Mouse (Mus musculus): ENCODE results near the gene Hpd.
"Not testable (repeated sequence)": the region's sequence is repeated elsewhere in the genome, so short reads cannot be mapped to it uniquely, and the experiment has no call there.

Gene Hpd

DNA sequence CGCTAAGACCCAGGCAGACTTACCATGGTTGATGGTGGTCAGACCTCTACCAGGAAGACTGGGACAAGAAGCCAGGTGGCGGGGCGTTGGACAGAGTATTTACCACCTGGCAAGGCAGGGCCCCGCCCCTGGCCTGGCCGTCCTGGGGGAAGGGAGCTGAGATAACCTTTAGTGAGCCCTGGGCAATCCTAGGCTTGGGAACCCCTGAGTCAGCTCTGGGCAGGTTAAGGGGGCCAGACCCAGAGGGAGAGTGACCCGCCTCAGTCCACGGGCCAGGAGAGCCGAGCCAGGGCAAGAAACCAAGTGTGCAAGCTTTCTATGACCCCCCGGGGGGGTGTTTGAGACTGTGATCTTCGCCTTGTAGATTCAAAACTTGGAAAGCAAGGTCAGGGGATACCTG, at the start of gene Hpd:
TSS of gene Hpd (minus strand) at position 77 of the 400 bp plus-strand sequence.
- DNase-seq (ENCODE audit: low read depth, low spot score): no peak

GRCm38 (mm10) chr5:123232180-123232579, 49.7 kb upstream of the Hpd start:
- no peak for DNase-seq (ENCODE audit: low read depth, low spot score)

- no peak for DNase-seq (ENCODE audit: low read depth, low spot score)
These were observed 46.8 kb upstream of the Hpd start for GRCm38 (mm10) chr5:123229296-123229695.

GRCm38 (mm10) chr5:123228524-123228922, 46.0 kb upstream of the Hpd start:
- DNase-seq (ENCODE audit: low read depth, low spot score): no peak

DNA sequence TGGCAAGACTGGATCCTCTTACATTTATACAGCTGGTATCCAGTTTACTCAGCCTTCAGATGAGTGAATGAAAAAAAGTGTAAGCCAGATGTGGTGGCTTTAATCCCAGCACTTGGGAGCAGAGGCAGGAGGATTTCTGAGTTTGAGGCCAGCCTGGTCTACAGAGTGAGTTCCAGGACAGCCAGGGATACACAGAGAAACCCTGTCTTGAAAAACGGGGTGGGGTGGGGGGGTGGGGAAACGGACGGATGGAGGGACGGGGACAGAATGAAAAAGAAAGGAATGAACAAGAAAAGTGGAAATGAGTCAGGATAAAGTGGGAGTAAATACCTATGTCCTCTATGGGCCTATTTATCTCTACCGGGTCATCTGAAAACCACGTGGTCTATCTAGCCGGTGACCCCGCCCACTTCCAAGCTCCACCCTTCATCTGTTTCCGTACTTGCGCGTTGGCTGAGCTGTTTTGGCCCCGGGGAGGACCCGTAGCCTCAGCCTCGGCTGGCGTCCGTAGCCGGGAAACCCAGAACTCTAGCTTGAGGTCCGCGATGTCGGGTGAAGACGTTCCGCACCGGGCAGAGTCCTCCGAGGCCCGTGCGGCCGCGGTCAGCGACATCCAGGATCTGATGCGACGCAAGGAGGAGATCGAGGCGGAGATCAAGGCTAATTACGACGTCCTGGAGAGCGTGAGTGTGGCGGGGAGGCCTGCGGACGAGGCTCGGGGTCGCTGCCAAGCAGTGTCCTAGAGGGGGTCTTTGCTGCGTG, 45.4 kb upstream of the Hpd start:
- DNase-seq (ENCODE audit: low read depth, low spot score): peak; percentile 97

DNA sequence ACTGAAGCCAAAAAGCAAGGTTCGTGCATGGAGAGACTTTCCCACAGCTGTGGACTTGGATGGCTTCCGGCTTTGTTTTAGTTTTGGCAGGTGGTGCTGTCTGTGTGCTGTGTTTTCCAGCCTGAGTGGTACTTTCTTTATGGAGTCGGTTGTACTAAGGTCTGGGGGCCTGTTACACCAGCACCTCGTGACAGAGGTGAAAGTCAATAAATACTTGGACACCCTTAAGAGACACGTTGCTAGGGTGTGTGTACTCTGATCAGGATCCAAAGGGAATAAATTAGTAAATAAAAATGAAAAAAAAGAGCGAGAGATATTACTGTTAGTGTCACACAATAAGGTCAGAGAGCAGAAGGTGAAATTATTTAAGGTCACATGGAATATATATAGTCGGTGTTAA, 44.3 kb upstream of the Hpd start:
- no peak for DNase-seq (ENCODE audit: low read depth, low spot score)

DNA sequence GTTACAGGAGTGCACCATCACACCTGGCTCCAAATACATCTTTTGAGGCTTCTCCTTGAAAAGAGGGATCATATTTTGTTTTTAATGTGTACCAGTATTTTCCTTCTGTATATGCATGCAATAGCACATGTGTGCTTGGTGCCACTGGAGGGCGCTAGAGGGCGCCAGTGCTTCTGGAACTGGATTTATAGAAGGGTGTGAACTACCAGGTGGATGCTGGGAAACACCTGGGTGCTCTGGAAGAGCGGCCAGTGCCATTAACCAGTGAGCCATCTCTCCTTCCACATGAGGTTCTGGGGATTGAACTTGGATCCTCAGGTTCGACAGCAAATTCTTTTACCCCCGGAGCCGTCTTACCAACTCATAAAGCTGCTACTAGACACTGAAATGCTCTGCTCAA, 41.3 kb upstream of the Hpd start:
- DNase-seq (ENCODE audit: low read depth, low spot score): not testable (repeated sequence)

DNA sequence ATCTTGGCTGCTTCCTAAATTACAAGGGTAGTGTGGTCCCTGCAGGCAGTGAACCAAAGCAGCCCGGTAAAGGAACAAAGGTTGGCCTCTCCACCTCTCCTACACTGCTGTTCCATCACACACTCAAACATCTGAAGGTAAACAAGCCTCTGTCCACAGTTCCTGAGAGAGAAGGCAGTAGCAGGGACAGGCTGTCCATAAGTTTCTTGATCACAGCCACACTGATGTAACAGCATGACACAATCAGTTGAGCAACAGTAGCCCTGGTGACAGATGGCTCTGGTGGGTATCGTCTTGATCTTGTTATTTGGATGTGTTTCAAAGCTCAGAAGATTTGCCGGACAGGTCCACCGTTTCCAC, 40.5 kb upstream of the Hpd start:
- no peak for DNase-seq (ENCODE audit: low read depth, low spot score)

- DNase-seq (ENCODE audit: low read depth, low spot score): not testable (repeated sequence)
These were observed 40.0 kb upstream of the Hpd start for GRCm38 (mm10) chr5:123222346-123223050.

DNA sequence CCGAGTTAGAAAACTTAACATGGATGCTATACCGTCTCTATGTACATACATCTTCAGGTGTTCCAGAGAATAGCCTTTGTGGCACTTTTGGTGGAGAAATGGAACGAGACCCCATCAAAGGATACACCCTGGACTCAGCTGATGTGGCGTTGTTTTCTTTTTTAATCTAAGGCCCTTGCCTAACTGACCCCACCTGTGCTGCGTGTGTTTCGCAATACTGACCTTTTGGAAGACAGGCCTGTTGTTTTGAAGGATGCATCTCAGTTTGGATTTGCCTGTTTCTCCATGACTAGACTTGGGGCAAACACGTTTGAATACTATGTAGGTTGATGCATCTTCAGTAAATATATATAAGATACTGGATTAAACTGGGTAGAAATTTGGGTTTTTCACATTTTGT, 21.1 kb upstream of the Hpd start:
- not testable (repeated sequence) for DNase-seq (ENCODE audit: low read depth, low spot score)

GRCm38 (mm10) chr5:123202771-123203170, 20.2 kb upstream of the Hpd start:
- not testable (repeated sequence) for DNase-seq (ENCODE audit: low read depth, low spot score)

- no peak for DNase-seq (ENCODE audit: low read depth, low spot score)
These were observed 19.5 kb upstream of the Hpd start for GRCm38 (mm10) chr5:123201987-123202386.

DNA sequence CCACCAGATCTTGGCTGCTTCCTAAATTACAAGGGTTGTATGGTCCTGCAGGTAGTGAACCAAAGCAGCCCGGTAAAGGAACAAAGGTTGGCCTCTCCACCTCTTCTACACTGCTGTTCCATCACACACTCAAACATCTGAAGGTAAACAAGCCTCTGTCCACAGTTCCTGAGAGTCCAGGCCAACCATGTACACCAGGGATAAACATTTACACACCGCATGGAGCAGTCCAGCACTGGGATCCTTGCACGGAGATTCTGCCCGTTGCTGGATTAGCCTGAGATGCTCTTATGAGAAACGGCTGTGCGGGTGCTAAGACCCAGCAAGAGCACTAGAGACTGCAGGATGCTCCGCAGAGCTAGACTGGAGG, 19.0 kb upstream of the Hpd start:
- DNase-seq (ENCODE audit: low read depth, low spot score): no peak

DNA sequence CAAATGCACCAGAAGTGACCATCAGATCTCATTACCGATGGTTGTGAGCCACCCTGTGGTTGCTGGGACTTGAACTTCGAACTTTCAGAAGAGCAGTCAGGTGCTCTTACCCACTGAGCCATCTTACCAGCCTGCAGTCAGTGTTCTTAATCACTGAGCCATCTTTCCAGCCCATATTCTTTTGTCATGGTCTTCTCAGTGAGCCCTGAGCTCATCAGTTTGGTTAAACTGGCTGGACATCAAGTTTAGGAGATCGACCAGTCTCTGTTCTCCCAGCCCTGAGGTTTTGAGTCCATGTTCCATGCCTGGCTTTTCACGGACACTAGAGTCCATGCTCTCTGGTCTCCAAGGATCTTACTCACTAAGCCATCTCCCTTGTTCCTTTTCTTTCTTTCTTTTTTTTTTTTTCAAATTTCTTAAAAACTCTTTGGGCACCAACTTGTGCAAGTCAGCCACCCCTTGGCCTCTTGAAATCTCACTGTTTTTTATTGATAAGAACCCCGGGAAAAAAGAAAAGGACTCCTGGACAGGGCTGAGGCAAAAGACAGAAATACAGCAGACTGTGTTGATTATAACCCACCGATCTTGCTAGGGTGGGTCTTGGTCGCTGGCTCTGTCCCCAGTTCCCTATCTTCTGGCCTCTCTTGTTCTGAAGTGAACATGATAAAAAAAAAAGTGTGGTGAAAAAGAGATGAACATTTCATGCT, 18.4 kb upstream of the Hpd start:
- DNase-seq (ENCODE audit: low read depth, low spot score): not testable (repeated sequence)

GRCm38 (mm10) chr5:123198523-123198922, 16.0 kb upstream of the Hpd start:
- no peak for DNase-seq (ENCODE audit: low read depth, low spot score)

DNA sequence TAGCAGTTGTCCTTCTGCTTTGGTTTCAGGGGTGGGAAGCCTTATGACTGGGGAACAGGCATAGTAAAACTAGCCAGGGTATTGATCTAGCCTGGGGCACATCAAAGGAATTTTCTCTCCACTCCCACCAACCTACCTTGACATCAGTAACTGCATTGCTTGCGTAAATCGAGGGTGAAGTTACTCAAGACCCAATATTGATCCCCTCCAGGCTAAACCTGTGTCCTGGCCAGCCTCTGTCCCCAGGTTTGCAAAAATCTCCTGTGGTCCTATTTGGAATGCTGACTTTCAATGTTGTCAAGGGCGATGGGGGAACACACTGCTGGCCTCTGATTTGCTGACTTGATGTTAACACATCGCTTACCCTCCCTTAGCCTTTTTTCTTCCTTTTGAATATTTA, 14.2 kb upstream of the Hpd start:
- DNase-seq (ENCODE audit: low read depth, low spot score): no peak

- no peak for DNase-seq (ENCODE audit: low read depth, low spot score)
These were observed 13.0 kb upstream of the Hpd start for GRCm38 (mm10) chr5:123195500-123196000.

DNA sequence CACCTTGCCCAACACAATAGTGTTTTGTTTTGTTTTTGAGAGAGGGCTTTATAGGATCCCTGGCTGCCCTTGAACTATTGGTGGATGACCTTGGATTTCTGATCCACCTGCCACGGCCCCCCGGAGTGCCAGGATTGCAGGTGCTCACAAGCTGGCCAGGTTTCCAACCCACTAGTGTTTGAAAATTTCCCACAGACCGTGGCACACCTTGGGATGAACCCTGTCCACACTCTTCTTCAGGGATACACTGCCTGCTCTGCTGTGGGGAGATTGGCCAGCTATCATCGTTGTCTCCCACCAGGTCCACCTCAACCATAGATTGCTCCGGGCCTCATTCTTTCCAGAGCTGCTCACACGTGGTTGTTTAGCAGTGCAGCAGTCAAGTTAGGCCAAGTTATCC, 12.3 kb upstream of the Hpd start:
- DNase-seq (ENCODE audit: low read depth, low spot score): no peak

- DNase-seq (ENCODE audit: low read depth, low spot score): no peak
These were observed 10.9 kb upstream of the Hpd start for GRCm38 (mm10) chr5:123193436-123193835.

- DNase-seq (ENCODE audit: low read depth, low spot score): peak; percentile 29
These were observed 10.2 kb upstream of the Hpd start for GRCm38 (mm10) chr5:123192606-123193150.

- DNase-seq (ENCODE audit: low read depth, low spot score): no peak
These were observed 8.9 kb upstream of the Hpd start for GRCm38 (mm10) chr5:123191427-123191826.

GRCm38 (mm10) chr5:123190912-123191311, 8.4 kb upstream of the Hpd start:
- DNase-seq (ENCODE audit: low read depth, low spot score): no peak

All from ZHBTc4 (cell line).